Mouse (Mus musculus) limb, embryonic 15.5 days (tissue): ENCODE measurements around the gene Etl4. TPM values are rescaled to one million over a fixed set of nuclear protein-coding genes. Genes with fewer than 3 reads are reported as not detected.

ENCODE experiments used
- ATAC-seq: fragments of 200-750 bp; cut with Nextera tagmentation; 2 replicates; pipeline ENCODE4 v1.8.0; 2017; ENCODE audit warnings: low read depth, moderate TSS enrichment; ENCODE audit not compliant: insufficient number of reproducible peaks, low FRiP score, low TSS enrichment
- H3K27ac ChIP-seq: fragments of 300-500 bp; sonication (generic); 2 replicates; pipeline ENCODE4 v1.5.1; 2015; ENCODE audit warnings: moderate library complexity, mild to moderate bottlenecking, inconsistent platforms
- H3K27me3 ChIP-seq: fragments of 300-500 bp; sonication (generic); 2 replicates; pipeline ENCODE4 v1.6.1; 2015; ENCODE audit warnings: inconsistent platforms
- H3K36me3 ChIP-seq: fragments of 300-500 bp; sonication (generic); 2 replicates; pipeline ENCODE4 v1.6.1; 2015; ENCODE audit warnings: inconsistent platforms
- H3K4me1 ChIP-seq: fragments of 300-500 bp; sonication (generic); 2 replicates; pipeline ENCODE4 v1.6.1; 2015; ENCODE audit warnings: inconsistent platforms
- H3K4me2 ChIP-seq: fragments of 300-500 bp; sonication (generic); 2 replicates; pipeline ENCODE4 v1.6.1; 2015; ENCODE audit warnings: mild to moderate bottlenecking, inconsistent platforms
- H3K4me3 ChIP-seq: fragments of 300-500 bp; sonication (generic); 2 replicates; pipeline ENCODE4 v1.5.1; 2015; ENCODE audit warnings: mild to moderate bottlenecking, inconsistent platforms
- H3K9ac ChIP-seq: fragments of 300-500 bp; sonication (generic); 2 replicates; pipeline ENCODE4 v1.6.1; 2015; ENCODE audit warnings: inconsistent platforms
- H3K9me3 ChIP-seq: fragments of 300-500 bp; sonication (generic); 2 replicates; pipeline ENCODE4 v1.6.1; 2016; ENCODE audit warnings: inconsistent platforms
- WGBS: fragments of 180-500 bp; shearing (Covaris S2); methylation state at CpG from one replicate; pipeline ENCODE4 v1.1.7; 2015; 5-methylcytosine and 5-hydroxymethylcytosine counted together
- polyA plus RNA-seq: library from polyadenylated mRNA; unstranded; fragments of >200 nt; fragmentation: Nextera tagmentation; extraction: Ambion mirVana; gene quantifications from 2 replicates; pipeline ENCODE4 v1.2.1, GENCODE M21; 2015

Etl4 gene
- 32.6 and 33.5 TPM in 2 replicates for polyA plus RNA-seq

DNA sequence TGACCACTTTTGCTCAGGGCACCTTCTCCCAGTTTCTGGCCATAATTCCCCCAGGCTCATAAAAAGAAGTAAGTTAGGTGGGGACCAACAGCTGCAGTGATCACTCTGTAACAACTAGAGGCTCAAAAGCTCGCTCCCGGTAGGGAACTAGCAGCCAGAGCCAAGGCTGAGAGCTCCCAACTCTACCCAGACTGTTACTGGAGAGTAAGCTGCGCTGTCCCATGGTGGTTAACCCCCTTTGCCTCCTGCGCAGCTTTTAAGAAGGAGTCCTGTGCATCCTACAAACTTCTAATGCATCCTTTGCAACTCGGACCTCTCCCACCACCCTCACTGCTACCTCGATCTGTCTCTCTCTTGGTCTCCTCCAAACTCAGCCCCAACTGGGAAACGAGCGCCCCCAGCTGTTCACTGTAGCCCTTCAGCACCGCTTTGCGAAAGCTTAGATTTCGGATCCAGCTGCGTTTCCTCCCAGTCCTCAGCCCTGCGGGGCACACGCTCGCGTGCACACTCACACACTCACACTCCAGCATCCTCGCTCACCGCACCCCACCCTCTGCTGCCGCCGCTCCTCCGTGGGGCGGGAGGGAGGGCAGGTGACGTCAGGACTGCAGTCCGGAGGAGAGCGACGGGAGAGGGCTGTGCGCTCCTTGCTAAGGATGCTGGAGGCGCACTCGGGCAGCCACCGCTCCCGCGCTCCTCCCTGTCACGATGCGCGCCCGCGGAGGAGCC is at the start of gene Etl4:
Gene Etl4 (plus strand): TSS at position 610 of the 729 bp plus-strand sequence.
- peak within 1 kb of the TSS; percentile 90 for H3K4me2 ChIP-seq
- under 1% methylated on average over 37 of the region's 37 CpGs for WGBS
- H3K4me1 ChIP-seq = peaks cover 13% of the 10 kb centered on the region
- peak; percentile 79 for ATAC-seq
- H3K27me3 ChIP-seq = peaks cover 49% of the 10 kb centered on the region
- peak within 1 kb of the TSS; percentile 47 for H3K4me3 ChIP-seq
- H3K36me3 ChIP-seq = no peaks in the 10 kb centered on the region
- no peak within 1 kb of the TSS for H3K9ac ChIP-seq
- H3K9me3 ChIP-seq = no peaks in the 10 kb centered on the region
- H3K27ac ChIP-seq = no peak within 1 kb of the TSS

DNA sequence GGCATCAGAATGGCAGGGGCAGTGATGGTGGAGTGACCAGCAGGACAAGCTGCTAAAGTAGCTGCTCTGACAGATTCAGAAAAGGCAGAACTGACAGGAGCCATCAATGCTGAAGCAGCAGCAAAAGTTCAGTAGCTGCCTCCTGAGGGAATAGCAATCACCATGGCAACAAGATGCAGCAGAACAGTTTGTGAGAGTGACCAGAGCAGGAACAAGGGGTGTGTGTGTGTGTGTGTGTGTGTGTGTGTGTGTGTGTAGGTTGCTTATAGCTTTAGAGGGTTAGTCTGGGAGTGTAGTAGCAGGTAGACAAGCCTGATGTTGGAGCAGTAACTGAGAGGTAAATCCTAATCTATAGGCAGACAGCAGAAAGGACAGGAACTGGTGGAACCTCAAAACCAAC is 40.4 kb upstream of the Etl4 start:
- Histone ChIP-seq H3K4me2 (no peak overlapping the region), H3K4me3 (no peak overlapping the region), H3K4me1 (no peaks in the 10 kb centered on the region), H3K27me3 (no peaks in the 10 kb centered on the region), H3K27ac (no peak overlapping the region), H3K9ac (no peak overlapping the region), H3K36me3 (no peaks in the 10 kb centered on the region), H3K9me3 (no peaks in the 10 kb centered on the region)
- ATAC-seq = no peak

DNA sequence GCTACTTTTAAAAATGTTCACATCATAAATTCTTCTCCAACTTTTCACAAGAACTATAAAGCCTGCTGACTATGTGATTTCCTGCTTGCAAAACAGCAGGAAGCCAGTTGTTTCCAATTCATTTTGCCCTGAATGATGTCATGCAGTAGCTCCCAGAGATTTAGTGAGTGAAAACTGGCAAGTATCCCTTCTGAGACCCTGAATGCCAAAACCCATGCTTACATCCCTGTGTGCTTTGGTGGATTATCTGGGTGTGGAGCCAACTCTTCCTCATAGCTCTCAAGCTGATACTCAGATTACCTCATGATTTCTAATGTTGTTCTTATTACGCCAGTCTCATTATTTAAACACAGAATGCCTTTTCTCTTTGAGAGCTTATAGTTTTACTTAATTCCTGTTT is 37.7 kb upstream of the Etl4 start:
- Histone ChIP-seq H3K9me3 (no peaks in the 10 kb centered on the region), H3K27ac (no peak overlapping the region), H3K4me2 (no peak overlapping the region), H3K4me3 (no peak overlapping the region), H3K9ac (no peak overlapping the region), H3K4me1 (no peaks in the 10 kb centered on the region), H3K36me3 (no peaks in the 10 kb centered on the region), H3K27me3 (no peaks in the 10 kb centered on the region)
- ATAC-seq = no peak
- 58% methylated on average over 1 of the region's 1 CpGs for WGBS

DNA sequence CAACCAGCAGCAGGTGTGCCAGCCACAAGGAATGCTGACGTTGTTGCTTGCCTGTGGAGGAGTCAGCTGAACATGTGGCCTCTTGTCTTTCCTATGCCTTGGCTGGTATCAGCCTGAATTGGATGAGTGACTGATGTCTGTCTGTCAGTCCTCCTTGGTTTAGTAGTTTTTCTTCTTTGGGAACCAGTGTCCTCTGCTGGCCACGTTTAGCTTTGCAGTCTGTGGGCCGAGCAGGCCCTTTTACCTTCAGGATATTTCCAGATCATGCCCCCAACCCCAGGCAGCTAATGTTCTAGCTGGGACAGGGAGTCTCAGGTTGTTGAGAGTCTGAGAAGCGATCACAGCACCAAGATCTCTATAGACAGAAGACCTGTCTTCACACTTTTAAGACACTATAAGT is 18.7 kb upstream of the Etl4 start:
- Histone ChIP-seq H3K9me3 (no peaks in the 10 kb centered on the region), H3K4me2 (no peak overlapping the region), H3K27ac (no peak overlapping the region), H3K4me3 (no peak overlapping the region), H3K36me3 (no peaks in the 10 kb centered on the region), H3K4me1 (no peaks in the 10 kb centered on the region), H3K9ac (no peak overlapping the region), H3K27me3 (no peaks in the 10 kb centered on the region)
- no peak for ATAC-seq
- 32% methylated on average over 4 of the region's 4 CpGs for WGBS

DNA sequence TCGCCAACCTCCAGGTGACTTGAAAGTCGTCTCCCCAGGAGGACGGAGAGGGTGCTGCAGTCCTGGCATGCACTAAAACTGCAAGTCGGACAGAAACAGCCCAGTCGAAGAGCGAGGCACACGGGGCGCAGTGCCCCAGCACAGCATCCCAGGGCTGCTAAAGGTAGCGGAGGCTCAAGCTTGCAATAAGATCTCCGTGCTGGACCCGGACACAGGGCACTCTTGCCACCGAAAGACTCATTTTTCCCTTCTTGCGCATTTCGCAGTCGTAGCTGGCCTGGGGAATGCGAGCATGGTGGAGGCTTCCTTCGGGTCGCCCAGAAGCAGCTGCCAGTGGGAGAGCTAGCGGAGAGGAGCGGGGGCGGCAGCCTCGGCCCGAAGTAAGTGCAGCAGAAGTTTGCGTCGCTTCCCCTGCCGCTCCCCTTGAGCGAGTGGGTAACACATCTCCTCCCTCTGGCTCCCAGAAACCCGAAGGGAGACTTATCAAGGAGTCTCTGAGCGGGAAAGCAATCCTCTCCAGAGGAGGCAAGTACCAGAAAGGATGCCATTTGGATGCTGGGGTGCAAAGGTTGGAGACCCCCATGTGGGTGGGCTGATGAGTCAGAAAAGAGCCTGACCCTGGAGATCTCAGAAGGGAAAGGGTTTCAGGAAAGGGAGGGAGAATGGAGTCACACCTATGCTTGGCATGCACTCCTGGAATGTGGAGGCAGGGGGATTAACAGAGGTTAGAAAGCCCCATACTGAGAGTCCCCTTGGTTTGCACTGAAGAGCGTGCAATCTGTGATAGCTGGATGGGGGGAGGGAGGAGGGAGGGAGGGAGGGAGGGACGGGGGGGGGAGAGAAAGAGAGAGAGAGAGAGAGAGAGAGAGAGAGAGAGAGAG is 560 bp downstream of the Etl4 start:
- H3K4me1 ChIP-seq = peaks cover 13% of the 10 kb centered on the region

DNA sequence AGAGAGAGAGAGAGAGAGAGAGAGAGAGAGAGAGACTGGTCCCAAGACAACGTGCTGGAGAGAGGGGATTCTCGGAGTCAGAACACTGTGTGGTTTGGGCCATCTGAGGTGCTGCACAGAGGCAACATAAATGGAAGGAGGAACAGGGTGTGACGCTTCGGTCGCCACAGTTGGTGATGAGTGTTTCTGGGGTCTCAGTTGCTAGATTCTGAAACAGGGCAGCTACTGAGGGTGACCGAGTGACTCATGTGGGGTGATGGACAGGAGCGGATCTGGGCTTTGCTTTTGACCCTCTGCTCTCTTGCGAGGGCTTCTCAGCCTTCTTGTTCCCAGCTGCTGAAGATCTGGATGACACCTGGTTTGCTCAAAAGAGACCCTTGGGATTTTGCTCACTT is 1.2 kb downstream of the Etl4 start:
- no peak for ATAC-seq
- Histone ChIP-seq H3K27me3 (peaks cover 49% of the 10 kb centered on the region), H3K4me2 (no peak overlapping the region), H3K36me3 (no peaks in the 10 kb centered on the region), H3K9ac (no peak overlapping the region), H3K4me1 (peaks cover 13% of the 10 kb centered on the region), H3K9me3 (no peaks in the 10 kb centered on the region), H3K4me3 (no peak overlapping the region), H3K27ac (no peak overlapping the region)
- 2% methylated on average over 8 of the region's 8 CpGs for WGBS

More for the DNA sequence above, 560 bp downstream of the Etl4 start:
- under 1% methylated on average over 30 of the region's 31 CpGs for WGBS
- peaks cover 49% of the 10 kb centered on the region for H3K27me3 ChIP-seq
- H3K27ac ChIP-seq = no peak overlapping the region
- no peaks in the 10 kb centered on the region for H3K9me3 ChIP-seq
- ATAC-seq = 0 out of 2 replicates have a peak, but pooled peaks have one; percentile 38
- peak overlapping the region; percentile 90 for H3K4me2 ChIP-seq
- no peaks in the 10 kb centered on the region for H3K36me3 ChIP-seq
- peak overlapping the region; percentile 47 for H3K4me3 ChIP-seq
- no peak overlapping the region for H3K9ac ChIP-seq

DNA sequence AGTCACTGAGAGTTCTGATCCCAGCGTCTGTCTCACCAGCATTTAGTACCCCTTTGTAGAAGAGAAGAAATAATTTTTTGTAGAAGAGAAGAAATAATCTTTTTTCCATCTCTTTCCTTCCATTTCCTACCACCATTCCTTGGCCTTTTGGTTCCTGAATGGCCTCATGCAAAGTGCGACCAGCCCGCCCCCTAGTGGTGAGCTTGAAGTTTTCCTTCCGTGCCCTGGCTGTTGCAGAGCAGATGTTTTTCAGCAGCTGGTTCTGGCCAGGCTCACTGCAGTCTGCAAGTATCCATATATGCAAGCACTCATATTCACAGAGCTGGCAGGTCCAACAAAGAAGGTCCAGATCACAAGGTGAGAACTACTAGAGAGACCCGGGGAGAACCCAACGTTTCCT is 9.6 kb downstream of the Etl4 start:
- Histone ChIP-seq H3K9ac (no peak overlapping the region), H3K36me3 (no peaks in the 10 kb centered on the region), H3K4me1 (no peaks in the 10 kb centered on the region), H3K9me3 (no peaks in the 10 kb centered on the region), H3K4me2 (no peak overlapping the region), H3K27me3 (no peaks in the 10 kb centered on the region), H3K4me3 (no peak overlapping the region), H3K27ac (no peak overlapping the region)
- ATAC-seq = no peak
- 22% methylated on average over 6 of the region's 6 CpGs for WGBS

DNA sequence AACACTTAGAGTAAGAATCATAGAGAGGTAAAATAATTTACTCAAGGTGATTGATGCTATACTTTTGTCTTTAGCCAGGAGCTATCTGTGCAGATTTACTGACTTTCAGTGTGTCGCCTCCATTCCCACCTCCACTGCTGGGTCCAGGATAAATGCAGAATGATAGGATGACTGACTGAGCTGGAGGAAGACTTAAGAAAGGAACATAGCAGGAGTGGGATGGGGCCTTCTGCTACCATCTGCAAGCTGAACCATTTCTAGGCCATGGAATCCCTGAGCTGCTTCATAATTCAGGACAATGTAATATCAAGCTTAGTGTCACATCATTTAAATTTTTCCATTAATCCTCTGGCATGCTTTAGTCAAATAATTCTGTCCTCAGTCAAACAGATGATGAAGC is 20.4 kb downstream of the Etl4 start:
- no peak for ATAC-seq
- Histone ChIP-seq H3K4me3 (no peak overlapping the region), H3K27ac (no peak overlapping the region), H3K27me3 (no peaks in the 10 kb centered on the region), H3K9ac (no peak overlapping the region), H3K36me3 (no peaks in the 10 kb centered on the region), H3K4me1 (no peaks in the 10 kb centered on the region), H3K9me3 (no peaks in the 10 kb centered on the region), H3K4me2 (no peak overlapping the region)
- WGBS = 77% methylated on average over 1 of the region's 1 CpGs

DNA sequence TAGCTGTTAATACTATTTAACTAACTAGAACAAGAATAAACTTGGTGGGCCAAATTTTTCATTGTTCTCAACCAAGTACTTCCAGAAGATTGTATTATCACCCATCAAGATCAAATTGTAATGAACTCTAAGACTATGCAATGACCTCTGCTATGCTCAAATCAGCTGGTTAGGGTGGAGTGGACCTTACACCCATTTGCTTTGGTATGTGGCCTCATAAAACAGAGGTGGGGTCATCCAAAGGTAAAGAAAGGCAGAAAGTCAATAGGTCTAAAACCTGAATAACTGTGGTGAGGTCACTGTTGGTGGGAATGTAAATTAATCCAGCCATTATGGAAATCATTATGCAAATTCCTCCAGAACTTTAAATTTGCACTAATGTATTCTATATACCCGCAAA is 24.3 kb downstream of the Etl4 start:
- H3K27ac ChIP-seq = no peak overlapping the region
- no peak overlapping the region for H3K9ac ChIP-seq
- WGBS = 84% methylated on average over 1 of the region's 1 CpGs
- ATAC-seq = no peak
- H3K4me1 ChIP-seq = no peaks in the 10 kb centered on the region
- no peak overlapping the region for H3K4me2 ChIP-seq
- no peaks in the 10 kb centered on the region for H3K36me3 ChIP-seq
- H3K27me3 ChIP-seq = no peaks in the 10 kb centered on the region
- no peak overlapping the region for H3K4me3 ChIP-seq
- no peaks in the 10 kb centered on the region for H3K9me3 ChIP-seq

DNA sequence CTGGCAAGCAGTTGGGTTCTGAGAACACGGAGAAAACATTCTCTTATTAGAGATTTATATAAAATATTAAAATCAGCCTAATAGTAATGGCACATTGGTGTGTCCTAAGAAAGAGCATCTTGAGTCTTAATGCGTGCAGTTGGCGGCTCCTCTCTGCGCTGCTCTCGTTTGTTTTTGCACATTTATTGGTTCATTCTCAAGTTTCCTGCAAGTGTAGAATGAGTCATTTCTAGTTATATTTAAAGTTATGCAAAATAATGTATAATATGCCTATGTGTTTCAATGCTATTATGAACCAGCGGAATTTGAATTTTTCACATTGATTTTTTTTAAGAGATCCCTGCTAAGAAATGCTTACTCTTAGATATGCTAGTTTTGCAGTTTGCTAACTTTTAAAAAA is 35.6 kb downstream of the Etl4 start:
- Histone ChIP-seq H3K4me3 (no peak overlapping the region), H3K4me1 (no peaks in the 10 kb centered on the region), H3K9me3 (no peaks in the 10 kb centered on the region), H3K36me3 (no peaks in the 10 kb centered on the region), H3K27ac (no peak overlapping the region), H3K9ac (no peak overlapping the region), H3K4me2 (no peak overlapping the region), H3K27me3 (no peaks in the 10 kb centered on the region)
- WGBS = 88% methylated on average over 6 of the region's 6 CpGs
- ATAC-seq = no peak

DNA sequence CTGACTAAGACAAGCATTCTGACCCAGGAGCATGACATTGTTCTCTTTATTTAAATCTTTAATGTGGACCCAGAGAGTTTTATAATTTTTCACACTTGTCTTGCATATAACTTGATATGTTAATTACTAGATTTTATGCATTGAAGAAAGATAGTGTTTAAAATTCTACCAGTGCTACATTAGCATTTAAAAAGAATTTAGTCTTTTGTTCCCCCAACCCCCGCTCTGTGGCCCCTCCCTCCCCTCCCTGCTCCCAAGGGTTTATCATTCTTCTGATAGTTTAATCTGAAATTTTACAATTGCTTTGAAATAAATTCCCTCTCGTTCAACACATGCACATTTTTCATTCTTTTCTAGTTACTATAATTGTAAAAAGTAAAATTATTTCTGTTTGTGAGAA is 43.4 kb downstream of the Etl4 start:
- H3K27ac ChIP-seq = no peak overlapping the region
- WGBS = 79% methylated on average over 2 of the region's 2 CpGs
- no peaks in the 10 kb centered on the region for H3K36me3 ChIP-seq
- no peak for ATAC-seq
- H3K27me3 ChIP-seq = no peaks in the 10 kb centered on the region
- H3K4me1 ChIP-seq = no peaks in the 10 kb centered on the region
- no peak overlapping the region for H3K4me2 ChIP-seq
- no peak overlapping the region for H3K9ac ChIP-seq
- no peaks in the 10 kb centered on the region for H3K9me3 ChIP-seq
- no peak overlapping the region for H3K4me3 ChIP-seq

DNA sequence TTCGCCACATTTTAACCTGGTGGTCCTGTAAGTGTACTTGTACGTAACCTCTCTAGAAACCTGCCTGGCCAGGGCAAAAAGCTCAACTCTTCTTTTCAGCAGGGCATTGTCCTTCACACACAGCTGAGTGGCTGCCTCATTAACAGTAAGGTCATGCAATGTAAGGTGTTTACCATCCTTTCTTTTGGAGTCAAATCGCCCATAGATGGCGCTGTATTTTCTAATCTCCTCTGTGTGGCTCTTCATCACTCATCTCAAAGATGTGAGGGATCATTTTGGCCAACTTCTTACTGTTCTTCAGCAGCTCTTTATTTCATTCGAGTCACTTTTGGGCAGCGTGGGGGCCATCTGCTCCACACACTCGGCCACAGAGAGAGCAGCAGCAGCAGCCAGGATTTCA is 56.9 kb downstream of the Etl4 start:
- WGBS = 52% methylated on average over 7 of the region's 7 CpGs
- Histone ChIP-seq H3K4me3 (no peak overlapping the region), H3K4me2 (no peak overlapping the region), H3K27ac (no peak overlapping the region), H3K36me3 (no peaks in the 10 kb centered on the region), H3K9me3 (no peaks in the 10 kb centered on the region), H3K27me3 (no peaks in the 10 kb centered on the region), H3K9ac (no peak overlapping the region), H3K4me1 (no peaks in the 10 kb centered on the region)
- ATAC-seq = no peak
